Mouse (Mus musculus) testis, postnatal 14 days (tissue): ENCODE results near the gene Gm3298.
"Not testable (repeated sequence)": the region's sequence is repeated elsewhere in the genome, so short reads cannot be mapped to it uniquely, and the experiment has no call there.

Source experiments
- DNase-seq: peaks from one replicate; pipeline ENCODE4 v3.0.0; 2021; ENCODE audit warnings: low spot score

Gene Gm3298

DNA sequence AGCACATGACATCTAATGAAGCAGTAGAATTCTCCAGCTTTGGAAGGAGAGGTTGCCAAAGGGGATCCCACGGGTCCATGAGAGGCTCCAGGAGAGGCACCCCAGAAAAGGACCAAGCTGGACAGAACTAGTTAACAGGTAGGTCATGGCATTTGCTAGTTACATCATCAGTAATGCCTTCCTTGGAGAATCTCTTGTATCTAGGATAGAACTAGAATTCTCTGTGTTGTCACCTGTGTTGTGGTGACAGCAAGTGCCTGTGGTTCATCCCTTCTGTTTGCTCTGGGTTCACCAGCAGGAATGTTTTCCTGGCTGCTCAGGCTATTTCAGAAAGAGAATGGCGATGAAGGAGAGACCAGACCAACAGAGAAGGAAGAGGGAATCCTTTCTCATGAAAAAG lies at the start of gene Gm3298:
Gene Gm3298 (plus strand): TSS at position 301 of the 400 bp plus-strand sequence.
- not testable (repeated sequence) for DNase-seq

DNA sequence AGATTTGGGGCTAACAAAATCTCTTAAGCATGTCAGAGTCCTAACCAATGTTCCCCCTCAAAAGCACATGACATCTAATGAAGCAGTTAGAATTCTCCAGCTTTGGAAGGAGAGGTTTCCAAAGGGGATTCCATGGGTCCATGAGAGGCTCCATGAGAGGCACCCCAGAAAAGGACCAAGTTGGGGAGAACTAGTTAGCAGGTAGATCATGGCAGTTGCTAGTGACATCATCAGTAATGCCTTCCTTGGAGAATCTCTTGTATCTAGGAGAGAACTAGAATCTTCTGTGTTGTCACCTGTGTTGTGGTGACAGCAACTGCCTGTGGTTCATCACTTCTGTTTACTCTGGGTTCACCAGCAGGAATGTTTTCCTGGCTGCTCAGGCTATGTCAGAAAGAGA lies 32.1 kb upstream of the Gm3298 start, which contains the start of gene Gm8297:
Gene Gm8297 (plus strand): TSS at position 301 of the 400 bp plus-strand sequence.
- not testable (repeated sequence) for DNase-seq

DNA sequence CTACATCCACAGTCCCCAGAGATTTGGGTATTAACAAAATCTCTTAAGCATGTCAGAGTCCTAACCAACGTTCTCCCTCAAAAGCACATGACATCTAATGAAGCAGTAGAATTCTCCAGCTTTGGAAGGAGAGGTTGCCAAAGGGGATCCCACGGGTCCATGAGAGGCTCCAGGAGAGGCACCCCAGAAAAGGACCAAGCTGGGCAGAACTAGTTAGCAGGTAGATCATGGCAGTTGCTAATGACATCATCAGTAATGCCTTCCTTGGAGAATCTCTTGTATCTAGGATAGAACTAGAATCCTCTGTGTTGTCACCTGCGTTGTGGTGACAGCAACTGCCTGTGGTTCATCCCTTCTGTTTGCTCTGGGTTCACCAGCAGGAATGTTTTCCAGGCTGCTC lies 34.6 kb downstream of the Gm3298 start, which contains the start of gene 4930555G01Rik:
Gene 4930555G01Rik (plus strand): TSS at position 301 of the 400 bp plus-strand sequence.
- not testable (repeated sequence) for DNase-seq
